Mouse (Mus musculus): Measurements from ENCODE around the gene Vcp. TPM values are rescaled to one million over a fixed set of nuclear protein-coding genes. Genes with fewer than 3 reads are reported as not detected.
A peak's percentile ranks its signal among the peaks of the same experiment; 100 is the strongest.

Gene Vcp
- polyA plus RNA-seq, 1 experiment from 2014 or later = 578 TPM

- H3K4me3 ChIP-seq (ENCODE audit: low read length) = no peak overlapping the region
- peaks cover 59% of the 10 kb centered on the region for H3K36me3 ChIP-seq (ENCODE audit: insufficient read depth, low read length)
- no peak overlapping the region for H3K4me2 ChIP-seq (replicated peaks; ENCODE audit: low read depth, low read length)
- no peak for ATAC-seq (ENCODE audit: low FRiP score, low TSS enrichment)
- H3K27me3 ChIP-seq (ENCODE audit: insufficient read depth, low read length) = no peaks in the 10 kb centered on the region
- WGBS = 96% methylated on average over 4 of the region's 4 CpGs
- H3K9me3 ChIP-seq (ENCODE audit: low read length) = no peaks in the 10 kb centered on the region
- H3K27ac ChIP-seq (ENCODE audit: low read length) = no peak overlapping the region
- H3K9ac ChIP-seq (replicated peaks; ENCODE audit: low read length) = no peak overlapping the region
- H3K4me1 ChIP-seq (ENCODE audit: insufficient read depth, low read length) = no peaks in the 10 kb centered on the region
These were observed 17.8 kb upstream of the Vcp start for GRCm38 (mm10) chr4:43018156-43018555.

DNA sequence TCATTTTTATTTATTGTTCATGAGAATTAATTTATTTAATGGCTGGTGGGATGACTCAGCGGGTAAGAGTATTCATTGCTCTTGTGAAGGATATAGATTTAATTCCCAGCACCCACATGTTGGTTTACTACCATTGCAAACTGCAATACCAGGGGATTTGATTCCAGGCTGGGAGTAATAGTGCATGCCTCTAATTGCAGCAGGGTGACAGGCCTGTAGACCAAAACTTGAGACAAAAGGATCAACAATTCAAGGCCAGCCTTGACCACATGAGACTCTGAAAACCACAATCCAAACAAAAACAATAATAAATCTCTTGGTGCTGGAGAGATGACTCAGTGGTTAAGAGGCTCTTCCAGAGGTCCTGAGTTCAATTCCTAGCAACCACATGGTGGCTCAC lies 11.8 kb upstream of the Vcp start:
- Histone ChIP-seq H3K4me2 (replicated peaks; ENCODE audit: low read depth, low read length) (no peak overlapping the region), H3K4me3 (ENCODE audit: low read length) (no peak overlapping the region), H3K9me3 (ENCODE audit: low read length) (no peaks in the 10 kb centered on the region), H3K27me3 (ENCODE audit: insufficient read depth, low read length) (no peaks in the 10 kb centered on the region), H3K9ac (replicated peaks; ENCODE audit: low read length) (no peak overlapping the region), H3K36me3 (ENCODE audit: insufficient read depth, low read length) (peaks cover 5% of the 10 kb centered on the region; the same call in 1 of the 2 replicates), H3K4me1 (ENCODE audit: insufficient read depth, low read length) (peaks cover 10% of the 10 kb centered on the region; the same call in 1 of the 2 replicates), H3K27ac (ENCODE audit: low read length) (no peak overlapping the region)
- ATAC-seq (ENCODE audit: low FRiP score, low TSS enrichment) = no peak
- WGBS = 86% methylated on average over 1 of the region's 1 CpGs

DNA sequence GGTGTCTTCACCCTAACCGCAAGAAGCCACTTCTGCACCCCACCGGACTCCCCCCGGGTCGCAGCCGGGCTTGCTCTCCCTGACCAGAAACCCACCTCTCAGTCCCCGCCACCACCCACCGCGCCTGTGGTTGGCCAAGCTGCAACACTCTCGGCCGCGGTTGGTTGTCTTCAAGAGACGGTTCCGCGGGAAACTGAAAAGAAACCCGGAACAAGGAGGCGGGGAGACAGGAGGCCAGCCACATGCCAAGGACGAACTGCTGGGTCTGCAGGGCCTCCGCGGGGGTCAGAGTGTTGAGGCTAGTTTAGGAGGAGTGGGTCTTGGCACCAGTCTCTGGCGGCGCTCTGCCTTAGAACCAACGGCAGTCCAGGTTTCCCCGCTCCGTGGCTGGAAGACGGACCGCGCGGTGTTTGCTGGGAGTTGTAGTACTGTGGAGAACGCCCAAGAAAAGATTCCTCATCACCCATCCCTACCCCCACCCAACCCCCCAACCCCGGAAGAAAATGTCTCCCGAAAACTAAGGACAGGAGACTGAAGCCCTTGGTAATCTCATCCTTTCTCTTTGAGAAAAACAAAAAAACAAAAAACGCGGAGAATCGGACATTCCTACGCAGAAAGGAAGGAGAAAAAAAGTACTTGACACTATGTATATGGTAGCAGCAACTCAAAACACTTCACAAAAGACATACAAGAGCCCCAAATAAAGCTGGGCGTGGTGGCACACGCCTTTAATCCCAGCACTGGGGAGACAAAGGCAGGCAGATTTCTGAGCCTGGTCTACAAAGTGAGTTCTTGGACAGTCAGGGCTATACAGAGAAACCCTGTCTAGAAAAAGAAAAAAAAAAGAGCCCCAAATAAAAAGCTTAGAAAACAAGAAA lies 10.1 kb upstream of the Vcp start, which contains the start of gene Fancg:
Gene Fancg (minus strand): TSS at position 346 of the 878 bp plus-strand sequence.
- peak; percentile 87 for ATAC-seq (ENCODE audit: low FRiP score, low TSS enrichment)
- Histone ChIP-seq H3K36me3 (ENCODE audit: insufficient read depth, low read length) (no peaks in the 10 kb centered on the region), H3K27ac (ENCODE audit: low read length) (peak within 1 kb of the TSS; percentile 57; the same call in 1 of the 2 replicates), H3K4me2 (replicated peaks; ENCODE audit: low read depth, low read length) (peak within 1 kb of the TSS; percentile 77), H3K4me3 (ENCODE audit: low read length) (peak within 1 kb of the TSS; percentile 89), H3K4me1 (ENCODE audit: insufficient read depth, low read length) (peaks cover 10% of the 10 kb centered on the region; the same call in 1 of the 2 replicates), H3K27me3 (ENCODE audit: insufficient read depth, low read length) (no peaks in the 10 kb centered on the region), H3K9me3 (ENCODE audit: low read length) (no peaks in the 10 kb centered on the region), H3K9ac (replicated peaks; ENCODE audit: low read length) (peak within 1 kb of the TSS; percentile 70)
- WGBS = under 1% methylated on average over 37 of the region's 37 CpGs

DNA sequence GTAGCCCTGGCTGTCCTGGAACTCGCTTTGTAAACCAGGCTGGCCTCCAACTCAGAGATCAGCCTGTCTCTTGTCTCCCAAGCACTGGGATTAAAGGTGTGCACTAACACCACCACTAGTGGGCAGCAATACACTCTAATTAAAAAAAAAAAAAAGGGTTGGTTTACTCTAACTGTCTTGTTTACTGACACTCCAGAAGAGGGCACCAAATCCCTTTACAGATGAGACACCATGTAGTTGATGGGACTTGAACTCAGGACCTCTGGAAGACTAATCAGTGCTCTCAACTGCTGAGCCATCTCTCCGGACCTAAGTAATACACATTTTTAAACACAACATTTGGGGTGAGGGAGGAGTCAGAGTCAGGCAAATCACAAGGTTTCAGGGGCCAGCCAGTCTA lies 5.5 kb upstream of the Vcp start:
- H3K4me2 ChIP-seq (replicated peaks; ENCODE audit: low read depth, low read length) = no peak overlapping the region
- H3K27ac ChIP-seq (ENCODE audit: low read length) = no peak overlapping the region
- no peaks in the 10 kb centered on the region for H3K36me3 ChIP-seq (ENCODE audit: insufficient read depth, low read length)
- no peaks in the 10 kb centered on the region for H3K9me3 ChIP-seq (ENCODE audit: low read length)
- ATAC-seq (ENCODE audit: low FRiP score, low TSS enrichment) = no peak
- H3K4me1 ChIP-seq (ENCODE audit: insufficient read depth, low read length) = peaks cover 10% of the 10 kb centered on the region; the same call in 1 of the 2 replicates
- WGBS = 61% methylated on average over 2 of the region's 2 CpGs
- H3K27me3 ChIP-seq (ENCODE audit: insufficient read depth, low read length) = no peaks in the 10 kb centered on the region
- H3K9ac ChIP-seq (replicated peaks; ENCODE audit: low read length) = no peak overlapping the region
- no peak overlapping the region for H3K4me3 ChIP-seq (ENCODE audit: low read length)

- Histone ChIP-seq H3K4me1 (ENCODE audit: insufficient read depth, low read length) (peaks cover 10% of the 10 kb centered on the region; the same call in 1 of the 2 replicates), H3K27me3 (ENCODE audit: insufficient read depth, low read length) (no peaks in the 10 kb centered on the region), H3K9ac (replicated peaks; ENCODE audit: low read length) (no peak overlapping the region), H3K9me3 (ENCODE audit: low read length) (no peaks in the 10 kb centered on the region), H3K4me3 (ENCODE audit: low read length) (no peak overlapping the region), H3K4me2 (replicated peaks; ENCODE audit: low read depth, low read length) (no peak overlapping the region), H3K27ac (ENCODE audit: low read length) (no peak overlapping the region), H3K36me3 (ENCODE audit: insufficient read depth, low read length) (no peaks in the 10 kb centered on the region)
- WGBS = 94% methylated on average over 3 of the region's 3 CpGs
- no peak for ATAC-seq (ENCODE audit: low FRiP score, low TSS enrichment)
These were observed 4.6 kb upstream of the Vcp start for GRCm38 (mm10) chr4:43004951-43005350.

- no peak for ATAC-seq (ENCODE audit: low FRiP score, low TSS enrichment)
- whole genome bisulfite sequencing = 76% methylated on average over 12 of the region's 12 CpGs
These were observed 2.6 kb upstream of the Vcp start for GRCm38 (mm10) chr4:43002756-43003439.

GRCm38 (mm10) chr4:43001272-43001671 lies 965 bp upstream of the Vcp start:
- Histone ChIP-seq H3K4me2 (replicated peaks; ENCODE audit: low read depth, low read length) (no peak overlapping the region), H3K27me3 (ENCODE audit: insufficient read depth, low read length) (no peaks in the 10 kb centered on the region), H3K27ac (ENCODE audit: low read length) (peak overlapping the region; percentile 93; the same call in 1 of the 2 replicates), H3K9ac (replicated peaks; ENCODE audit: low read length) (no peak overlapping the region), H3K4me3 (ENCODE audit: low read length) (no peak overlapping the region), H3K9me3 (ENCODE audit: low read length) (no peaks in the 10 kb centered on the region), H3K4me1 (ENCODE audit: insufficient read depth, low read length) (peaks cover 22% of the 10 kb centered on the region), H3K36me3 (ENCODE audit: insufficient read depth, low read length) (no peaks in the 10 kb centered on the region)
- 86% methylated on average over 2 of the region's 2 CpGs for WGBS
- ATAC-seq (ENCODE audit: low FRiP score, low TSS enrichment) = no peak

More at GRCm38 (mm10) chr4:43002756-43003439, 2.6 kb upstream of the Vcp start:
- Histone ChIP-seq H3K4me2 (replicated peaks; ENCODE audit: low read depth, low read length) (no peak overlapping the region), H3K36me3 (ENCODE audit: insufficient read depth, low read length) (no peaks in the 10 kb centered on the region), H3K27ac (ENCODE audit: low read length) (no peak overlapping the region), H3K4me3 (ENCODE audit: low read length) (no peak overlapping the region), H3K27me3 (ENCODE audit: insufficient read depth, low read length) (no peaks in the 10 kb centered on the region), H3K9ac (replicated peaks; ENCODE audit: low read length) (0 out of 2 replicates have a peak overlapping the region, but pooled peaks have one; percentile 6), H3K9me3 (ENCODE audit: low read length) (no peaks in the 10 kb centered on the region), H3K4me1 (ENCODE audit: insufficient read depth, low read length) (peaks cover 12% of the 10 kb centered on the region)

DNA sequence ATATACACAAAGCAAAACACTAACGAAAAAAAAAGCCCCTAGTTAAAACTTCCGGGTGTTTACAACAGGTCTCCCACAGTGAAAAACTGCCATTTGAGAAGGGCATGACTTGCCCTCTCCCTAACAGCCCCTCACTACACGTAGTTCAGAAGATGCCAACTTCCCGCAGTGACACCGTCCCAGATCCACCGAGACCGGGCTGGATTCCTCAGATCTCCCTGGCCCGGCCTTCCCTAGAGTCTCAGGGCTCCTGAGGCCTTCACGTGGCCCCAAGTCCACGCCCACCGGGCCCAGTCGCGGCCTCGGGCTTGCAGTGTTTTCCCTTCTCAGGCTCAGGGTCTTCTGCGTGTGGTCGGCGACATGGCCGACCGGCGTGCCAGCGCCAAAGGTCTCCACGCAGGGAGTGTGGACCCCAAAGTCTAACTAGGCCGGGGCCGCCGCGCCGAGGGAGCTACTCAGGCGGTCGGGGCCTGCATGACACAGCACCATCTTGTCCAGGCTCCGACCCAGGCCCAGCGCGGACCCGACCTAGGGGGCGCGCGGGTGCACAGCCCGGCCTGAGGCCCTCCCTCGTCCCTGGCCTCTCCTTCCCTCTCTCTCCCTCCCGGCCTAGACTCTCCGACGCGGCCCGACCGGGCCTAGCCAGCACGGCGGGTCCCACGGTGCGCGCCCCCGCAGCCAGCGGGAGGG lies 711 bp downstream of the Vcp start:
- under 1% methylated on average over 51 of the region's 51 CpGs for WGBS

DNA sequence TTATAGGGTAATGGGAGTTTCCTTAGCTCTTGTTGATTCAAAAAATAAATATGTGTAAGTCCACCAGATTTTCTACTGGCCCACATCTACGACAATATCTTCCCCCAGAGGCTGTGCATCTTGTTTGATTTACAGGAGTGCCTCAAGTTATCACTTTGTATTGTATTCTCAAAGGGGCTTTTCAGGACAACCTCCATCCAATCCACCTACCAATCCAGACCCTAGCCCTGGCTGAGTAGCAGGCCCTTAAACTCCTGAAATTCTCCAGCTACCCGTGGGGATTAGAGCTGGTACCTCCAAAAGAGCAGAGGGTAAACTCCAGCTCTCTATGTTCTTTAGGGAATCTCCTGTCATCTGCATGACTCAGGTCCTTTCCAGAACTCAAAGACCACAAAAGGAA lies 2.3 kb downstream of the Vcp start:
- peak overlapping the region; percentile 86 for H3K4me2 ChIP-seq (replicated peaks; ENCODE audit: low read depth, low read length)
- no peak for ATAC-seq (ENCODE audit: low FRiP score, low TSS enrichment)

More for the DNA sequence above, 711 bp downstream of the Vcp start:
- H3K4me2 ChIP-seq (replicated peaks; ENCODE audit: low read depth, low read length) = peak overlapping the region; percentile 86
- peak; percentile 91 for ATAC-seq (ENCODE audit: low FRiP score, low TSS enrichment)
- peaks cover 9% of the 10 kb centered on the region for H3K36me3 ChIP-seq (ENCODE audit: insufficient read depth, low read length)
- H3K9me3 ChIP-seq (ENCODE audit: low read length) = no peaks in the 10 kb centered on the region
- H3K9ac ChIP-seq (replicated peaks; ENCODE audit: low read length) = peak overlapping the region; percentile 85
- H3K4me3 ChIP-seq (ENCODE audit: low read length) = peak overlapping the region; percentile 74
- peak overlapping the region; percentile 100 for H3K27ac ChIP-seq (ENCODE audit: low read length)
- H3K4me1 ChIP-seq (ENCODE audit: insufficient read depth, low read length) = peaks cover 22% of the 10 kb centered on the region
- no peaks in the 10 kb centered on the region for H3K27me3 ChIP-seq (ENCODE audit: insufficient read depth, low read length)

More for the DNA sequence above, 2.3 kb downstream of the Vcp start:
- H3K36me3 ChIP-seq (ENCODE audit: insufficient read depth, low read length) = peaks cover 25% of the 10 kb centered on the region
- H3K9ac ChIP-seq (replicated peaks; ENCODE audit: low read length) = peak overlapping the region; percentile 85; the same call in 1 of the 2 replicates
- no peaks in the 10 kb centered on the region for H3K9me3 ChIP-seq (ENCODE audit: low read length)
- H3K27ac ChIP-seq (ENCODE audit: low read length) = no peak overlapping the region
- H3K27me3 ChIP-seq (ENCODE audit: insufficient read depth, low read length) = no peaks in the 10 kb centered on the region
- peak overlapping the region; percentile 74; the same call in 1 of the 2 replicates for H3K4me3 ChIP-seq (ENCODE audit: low read length)
- H3K4me1 ChIP-seq (ENCODE audit: insufficient read depth, low read length) = peaks cover 22% of the 10 kb centered on the region
- WGBS = 50% methylated on average over 2 of the region's 2 CpGs
